Mouse (Mus musculus) thymus, postnatal 14 days (tissue): ENCODE data around the gene Ntn1.

Source experiments
- DNase-seq: peaks from one replicate; pipeline ENCODE4 v3.0.0; 2021

The Ntn1 gene

GRCm38 (mm10) chr11:68400727-68401219 lies at the start of gene Ntn1:
Gene Ntn1 (minus strand): TSS chr11:68400823.
- DNase-seq: no peak

- no peak for DNase-seq
These were observed 47.7 kb upstream of the Ntn1 start for GRCm38 (mm10) chr11:68448356-68448755.

DNA sequence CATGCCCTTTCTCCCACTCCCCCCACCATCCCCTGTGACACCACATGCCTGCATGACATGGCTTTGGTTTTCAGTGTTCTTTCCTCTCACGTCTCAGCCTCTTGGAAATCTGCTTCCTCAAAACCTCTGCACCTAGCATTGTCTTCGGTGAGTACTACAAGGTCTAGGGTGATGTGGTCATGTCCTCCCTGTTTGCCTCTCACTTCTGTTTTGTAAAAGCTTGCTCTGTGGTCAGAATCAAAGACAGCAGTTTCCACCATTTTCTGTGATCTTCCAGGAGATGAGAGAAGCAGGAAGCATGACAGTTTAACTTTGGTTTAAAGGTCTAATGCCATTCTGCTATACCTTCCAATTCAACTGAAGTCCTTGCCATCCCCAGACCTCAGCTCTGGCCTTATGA lies 46.6 kb upstream of the Ntn1 start:
- no peak for DNase-seq

DNA sequence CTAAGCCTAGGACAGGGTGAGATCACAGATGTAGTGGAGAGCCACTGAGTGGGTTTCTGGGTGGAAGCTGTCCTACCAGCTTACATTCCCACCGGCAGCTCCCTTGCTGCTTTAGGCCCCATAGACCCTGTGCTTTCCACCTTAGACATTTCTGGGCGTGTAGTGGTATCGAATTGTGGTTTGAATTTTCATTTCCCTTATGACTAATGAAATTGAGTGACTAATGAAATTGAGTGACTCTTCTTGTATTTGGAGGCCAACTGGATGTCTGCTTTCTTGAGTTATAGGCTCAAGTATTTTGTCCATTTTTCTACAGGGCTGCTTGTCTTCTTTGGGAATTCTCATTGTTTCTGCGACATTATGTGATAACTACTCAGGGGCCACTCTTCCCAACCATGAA lies 45.9 kb upstream of the Ntn1 start:
- DNase-seq: no peak

DNA sequence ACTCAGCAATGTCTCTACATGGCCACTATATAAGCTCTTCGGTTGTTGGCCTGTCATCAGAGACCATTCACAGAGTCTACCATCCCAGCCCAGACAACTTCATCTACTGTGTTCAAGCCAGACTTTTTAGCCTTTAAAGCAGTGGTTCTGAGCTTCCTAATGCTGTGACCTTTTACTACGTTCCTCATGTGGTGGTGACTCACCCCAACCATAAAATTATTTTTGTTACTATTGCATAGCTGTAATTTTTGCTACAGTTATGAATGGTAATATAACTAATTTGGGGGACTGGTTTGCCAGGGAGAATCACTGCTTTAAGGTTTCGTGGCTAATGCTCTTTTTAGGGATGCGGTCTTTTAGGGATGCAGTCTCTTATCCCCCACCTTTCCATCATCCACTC lies 45.3 kb upstream of the Ntn1 start:
- DNase-seq: no peak

- DNase-seq: no peak
These were observed 42.5 kb upstream of the Ntn1 start for GRCm38 (mm10) chr11:68442983-68443638.

DNA sequence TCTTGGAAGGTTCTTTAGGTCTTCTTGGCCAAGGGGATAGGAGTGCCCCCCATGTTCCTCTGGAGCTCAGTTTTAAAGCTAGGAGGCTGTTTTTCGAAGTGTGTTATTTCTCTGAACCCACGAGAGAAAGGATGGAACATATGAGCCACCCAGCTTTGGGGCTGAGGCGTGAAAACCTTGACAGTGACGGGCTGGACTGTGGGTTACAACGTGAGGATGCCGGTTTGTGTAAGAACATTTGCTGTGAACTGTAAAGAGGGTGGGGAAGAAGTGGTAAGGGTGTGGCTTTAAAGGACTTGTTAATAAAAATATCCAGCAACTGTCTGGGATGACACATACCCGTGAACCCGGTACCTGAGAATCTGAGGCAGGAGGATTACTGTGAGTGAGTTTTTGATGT lies 41.7 kb upstream of the Ntn1 start:
- DNase-seq: no peak

GRCm38 (mm10) chr11:68440965-68441364 lies 40.3 kb upstream of the Ntn1 start:
- DNase-seq: no peak

DNA sequence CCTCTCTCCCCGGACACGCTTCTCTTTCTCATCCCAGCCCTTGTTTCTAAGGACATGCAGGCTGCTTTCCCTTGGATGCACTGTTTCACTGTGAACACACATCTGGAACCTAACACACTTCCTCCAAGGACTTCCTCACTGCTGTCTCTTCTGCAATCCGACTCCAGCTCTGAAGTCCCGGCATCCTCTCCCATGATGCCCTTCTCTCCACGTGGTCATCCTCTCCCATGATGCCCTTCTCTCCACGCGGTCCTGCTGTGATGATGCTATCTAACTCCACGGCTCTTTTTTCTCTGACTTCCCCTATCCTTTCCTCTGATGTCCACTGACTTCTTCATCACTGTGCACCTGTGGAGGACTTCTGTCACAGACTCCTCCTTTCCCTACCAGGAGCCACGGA lies 39.5 kb upstream of the Ntn1 start:
- DNase-seq: no peak

DNA sequence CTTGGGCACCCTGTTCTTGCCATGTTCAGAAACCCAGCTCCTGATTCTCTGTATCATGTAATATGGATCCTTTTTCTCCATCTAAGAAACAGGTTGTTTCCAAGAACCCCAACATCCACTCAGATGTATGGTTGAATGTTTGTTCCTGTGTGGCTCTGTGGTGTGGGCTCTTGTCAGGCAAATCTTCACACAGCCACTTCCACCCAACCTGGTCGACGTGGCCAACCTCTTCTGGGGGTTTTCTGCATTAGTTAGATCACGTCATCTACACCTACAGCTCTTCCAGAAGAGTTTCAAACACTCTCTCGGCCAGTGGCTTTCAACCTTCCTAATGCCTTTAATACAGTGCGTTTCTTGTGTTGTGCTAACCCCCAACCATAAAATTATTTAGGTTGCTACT lies 35.8 kb upstream of the Ntn1 start:
- no peak for DNase-seq

GRCm38 (mm10) chr11:68435601-68436000 lies 35.0 kb upstream of the Ntn1 start:
- DNase-seq: no peak

DNA sequence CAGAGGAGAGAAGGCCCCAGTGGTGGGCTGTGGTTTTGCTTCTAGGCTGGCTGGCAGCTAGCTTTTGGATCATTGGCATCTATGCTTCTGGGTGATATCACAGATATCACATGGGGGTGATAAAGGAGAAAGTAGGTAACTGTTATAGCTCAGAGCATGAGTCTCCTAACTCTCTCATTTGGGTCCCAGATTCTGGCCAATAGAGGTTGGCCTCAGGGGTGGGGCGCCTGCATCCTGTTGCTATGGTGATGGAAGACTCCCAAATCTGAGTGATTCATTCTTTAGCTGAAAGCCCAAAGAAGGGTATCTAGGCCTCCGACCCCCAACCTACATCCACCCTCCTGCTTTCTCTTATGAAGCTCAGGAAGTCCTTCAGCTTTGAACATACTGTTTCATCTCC lies 34.1 kb upstream of the Ntn1 start:
- peak; percentile 30 for DNase-seq

GRCm38 (mm10) chr11:68433534-68433933 lies 32.9 kb upstream of the Ntn1 start:
- no peak for DNase-seq

DNA sequence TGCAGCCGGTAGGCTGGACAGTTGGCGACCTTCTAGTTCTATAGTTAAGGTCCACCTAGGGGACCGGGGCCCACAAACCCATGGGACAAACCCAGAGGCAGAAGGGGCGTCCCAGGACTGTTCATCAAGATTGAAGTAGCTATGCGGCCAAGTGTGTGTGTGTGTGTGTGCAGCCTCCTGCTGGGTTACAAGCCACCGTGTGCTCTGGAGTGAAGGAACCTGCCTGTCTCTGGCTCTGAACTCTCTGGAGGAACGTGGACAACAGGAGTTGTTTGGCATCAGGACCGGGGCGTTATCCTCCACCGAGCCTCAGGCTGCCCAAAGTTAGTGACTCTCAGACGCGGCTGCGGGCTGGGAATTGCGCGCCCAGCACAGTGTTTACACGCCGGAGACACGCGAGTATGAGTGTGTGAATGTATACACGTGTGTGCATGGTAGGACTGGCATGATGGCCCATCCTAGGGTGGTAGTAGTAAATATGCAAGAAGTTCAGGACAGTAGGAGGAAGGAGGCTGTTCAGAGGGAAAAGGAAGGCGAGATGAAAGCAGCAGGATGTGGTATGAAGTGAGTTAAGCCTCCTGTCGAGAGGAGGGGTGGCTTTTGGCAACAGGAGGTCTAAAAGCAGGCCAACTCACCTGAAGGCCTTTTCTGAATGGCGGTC lies 31.9 kb upstream of the Ntn1 start:
- DNase-seq: peak; percentile 68

DNA sequence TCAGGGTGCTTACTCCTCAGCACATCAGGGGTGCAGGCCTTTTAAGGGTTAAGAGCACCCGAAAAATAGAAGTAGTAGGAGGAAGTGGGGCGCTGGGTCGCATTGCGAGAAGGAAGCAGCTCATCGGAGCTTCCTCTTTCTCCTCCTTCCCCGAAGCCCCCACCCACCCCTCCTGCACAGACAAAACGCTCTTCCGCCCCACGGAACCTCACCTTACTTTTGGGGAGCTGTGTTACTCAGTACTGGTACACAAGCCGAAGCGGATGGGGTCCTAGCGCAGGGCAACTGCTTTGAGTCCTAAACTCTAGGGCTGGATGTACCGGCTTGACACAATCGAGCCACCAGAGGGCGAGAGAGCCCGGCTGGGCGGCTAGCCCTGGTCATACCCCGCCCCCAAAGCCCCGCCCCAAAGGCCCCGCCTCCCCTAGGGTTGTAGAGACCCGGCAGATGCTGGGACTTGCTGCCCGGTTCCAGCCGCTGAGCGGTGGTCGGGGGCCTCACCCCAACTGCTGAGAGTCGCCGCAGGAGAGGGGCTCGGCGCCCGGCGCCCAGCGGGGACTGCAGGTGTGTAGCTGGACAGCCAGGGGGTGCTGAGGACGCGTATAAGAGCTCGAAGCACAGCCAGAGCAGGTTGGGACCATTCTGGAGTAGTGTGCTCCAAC lies 31.2 kb upstream of the Ntn1 start, which contains the start of gene Pik3r5:
Gene Pik3r5, plus strand, starts transcription at position 423 of the 662 bp plus-strand sequence.
- DNase-seq: peak; percentile 94

GRCm38 (mm10) chr11:68430662-68431061 lies 30.0 kb upstream of the Ntn1 start:
- peak; percentile 74 for DNase-seq

DNA sequence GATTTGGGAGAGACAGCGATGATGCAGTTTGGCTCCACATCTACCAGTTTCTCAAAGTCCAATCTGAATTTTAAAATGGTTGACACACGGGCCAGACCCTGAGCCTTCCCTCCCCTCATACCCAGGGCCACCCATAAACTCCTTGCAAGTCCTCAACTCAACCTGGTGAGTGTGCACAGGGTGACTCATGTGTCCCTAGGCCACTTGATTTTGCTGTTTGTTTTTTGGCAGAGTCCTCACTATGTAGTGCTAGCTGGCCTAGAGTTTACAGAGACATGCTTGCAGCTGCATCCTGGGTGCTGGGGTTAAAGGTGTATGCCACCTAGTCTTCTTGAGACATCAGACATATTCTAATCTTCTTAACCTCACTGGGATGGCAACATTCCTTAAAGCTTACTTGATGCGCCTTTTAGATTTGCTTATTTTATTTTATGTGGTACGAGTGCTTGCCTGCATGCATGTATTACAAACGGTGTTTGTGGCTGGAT lies 26.5 kb upstream of the Ntn1 start:
- peak; percentile 58 for DNase-seq

DNA sequence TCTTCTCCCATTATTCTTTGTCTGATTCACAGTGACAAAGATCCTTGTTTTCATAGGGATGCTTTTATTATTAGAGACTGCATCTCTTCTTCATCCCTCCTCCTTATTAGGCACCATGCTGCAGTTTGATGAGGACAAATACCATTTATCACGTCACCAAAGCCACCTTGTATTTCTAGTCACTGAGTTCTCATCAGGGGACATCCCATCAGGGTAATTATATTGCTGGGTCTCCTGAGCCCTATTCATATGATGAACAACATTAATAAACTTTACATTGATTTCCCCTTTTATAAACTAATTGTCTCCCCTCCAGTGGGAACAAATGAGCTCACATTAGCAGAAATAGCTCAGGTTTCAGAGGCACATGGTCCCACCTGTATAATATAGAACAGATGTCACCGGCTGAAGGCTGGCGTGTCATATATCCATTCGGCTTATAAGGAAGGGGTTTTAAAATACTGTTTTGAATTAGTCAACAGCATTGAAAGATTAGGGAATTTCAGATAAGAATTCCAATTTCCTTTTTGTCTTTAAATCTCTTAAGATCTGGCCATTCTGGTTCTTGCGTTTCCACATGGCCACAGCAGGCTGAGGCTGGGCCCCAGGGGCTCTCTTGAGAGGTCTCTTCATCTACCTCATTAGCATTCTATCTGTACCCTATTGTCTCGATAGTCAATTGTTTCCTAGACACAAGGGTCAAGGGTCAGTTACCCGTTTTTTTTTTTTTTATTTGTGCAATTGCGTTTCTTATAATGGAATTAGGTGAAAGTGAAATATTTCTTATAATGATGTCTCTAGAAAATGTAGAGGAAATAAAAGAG lies 25.1 kb upstream of the Ntn1 start:
- DNase-seq: no peak

- DNase-seq: peak; percentile 86
These were observed 17.2 kb upstream of the Ntn1 start for GRCm38 (mm10) chr11:68417831-68418230.

- DNase-seq: no peak
These were observed 16.4 kb upstream of the Ntn1 start for GRCm38 (mm10) chr11:68417001-68417400.

- peak; percentile 88 for DNase-seq
These were observed 7.5 kb upstream of the Ntn1 start for GRCm38 (mm10) chr11:68408127-68408526.

- peak; percentile 33 for DNase-seq
These were observed 6.8 kb upstream of the Ntn1 start for GRCm38 (mm10) chr11:68407266-68407926.
